Mouse (Mus musculus): ENCODE measurements around the gene Ttc25. TPM values are rescaled to one million over a fixed set of nuclear protein-coding genes. Genes with fewer than 3 reads are reported as not detected.
A peak's percentile ranks its signal among the peaks of the same experiment; 100 is the strongest.

Gene Ttc25
- 1.5 and 2.0 TPM in 2 replicates for polyA plus RNA-seq (2012; rRNA removed)

- DNase-seq (ENCODE audit: extremely low spot score in 1 of 2, low spot score in 1 of 2): peak; percentile 72 to 82
Measured at GRCm38 (mm10) chr11:100544832-100545745, at the start of gene Ttc25. TSS of gene Ttc25 (plus strand) at chr11:100545607.

- DNase-seq (ENCODE audit: extremely low spot score in 1 of 2, low spot score in 1 of 2): no peak
Measured at GRCm38 (mm10) chr11:100500241-100500640, 45.2 kb upstream of the Ttc25 start.

GRCm38 (mm10) chr11:100500651-100501050 is 44.8 kb upstream of the Ttc25 start:
- no peak for DNase-seq (ENCODE audit: extremely low spot score in 1 of 2, low spot score in 1 of 2)

GRCm38 (mm10) chr11:100501321-100501720 is 44.1 kb upstream of the Ttc25 start:
- DNase-seq (ENCODE audit: extremely low spot score in 1 of 2, low spot score in 1 of 2): no peak

GRCm38 (mm10) chr11:100504990-100505660 is 40.3 kb upstream of the Ttc25 start:
- DNase-seq (ENCODE audit: extremely low spot score in 1 of 2, low spot score in 1 of 2): no peak

- DNase-seq (ENCODE audit: extremely low spot score in 1 of 2, low spot score in 1 of 2): no peak
Measured at GRCm38 (mm10) chr11:100505997-100506396, 39.4 kb upstream of the Ttc25 start.

GRCm38 (mm10) chr11:100510556-100510955 is 34.9 kb upstream of the Ttc25 start:
- DNase-seq (ENCODE audit: extremely low spot score in 1 of 2, low spot score in 1 of 2): no peak

- peak; percentile 21 to 75 for DNase-seq (ENCODE audit: extremely low spot score in 1 of 2, low spot score in 1 of 2)
Measured at GRCm38 (mm10) chr11:100512384-100512783, 33.0 kb upstream of the Ttc25 start.

- no peak for DNase-seq (ENCODE audit: extremely low spot score in 1 of 2, low spot score in 1 of 2)
Measured at GRCm38 (mm10) chr11:100513716-100514115, 31.7 kb upstream of the Ttc25 start.

- DNase-seq (ENCODE audit: extremely low spot score in 1 of 2, low spot score in 1 of 2): no peak
Measured at GRCm38 (mm10) chr11:100515061-100515460, 30.3 kb upstream of the Ttc25 start.

GRCm38 (mm10) chr11:100515789-100516188 is 29.6 kb upstream of the Ttc25 start:
- DNase-seq (ENCODE audit: extremely low spot score in 1 of 2, low spot score in 1 of 2): no peak

GRCm38 (mm10) chr11:100516291-100516690 is 29.1 kb upstream of the Ttc25 start:
- no peak for DNase-seq (ENCODE audit: extremely low spot score in 1 of 2, low spot score in 1 of 2)

- DNase-seq (ENCODE audit: extremely low spot score in 1 of 2, low spot score in 1 of 2): no peak
Measured at GRCm38 (mm10) chr11:100518188-100518591, 27.2 kb upstream of the Ttc25 start.

GRCm38 (mm10) chr11:100519188-100519587 is 26.2 kb upstream of the Ttc25 start:
- no peak for DNase-seq (ENCODE audit: extremely low spot score in 1 of 2, low spot score in 1 of 2)

- DNase-seq (ENCODE audit: extremely low spot score in 1 of 2, low spot score in 1 of 2): no peak
Measured at GRCm38 (mm10) chr11:100520838-100521237, 24.6 kb upstream of the Ttc25 start.

GRCm38 (mm10) chr11:100524358-100524757 is 21.0 kb upstream of the Ttc25 start:
- no peak for DNase-seq (ENCODE audit: extremely low spot score in 1 of 2, low spot score in 1 of 2)

GRCm38 (mm10) chr11:100524987-100525630 is 20.3 kb upstream of the Ttc25 start:
- DNase-seq (ENCODE audit: extremely low spot score in 1 of 2, low spot score in 1 of 2): no peak

GRCm38 (mm10) chr11:100526052-100526816 is 19.2 kb upstream of the Ttc25 start:
- DNase-seq (ENCODE audit: extremely low spot score in 1 of 2, low spot score in 1 of 2): no peak

GRCm38 (mm10) chr11:100527066-100527457 is 18.3 kb upstream of the Ttc25 start:
- peak; percentile 35 to 41 for DNase-seq (ENCODE audit: extremely low spot score in 1 of 2, low spot score in 1 of 2)

Measured in frontal cortex, adult 2 months (tissue).